Mouse (Mus musculus): Measurements from ENCODE around the gene Gm11937. TPM values are rescaled to one million over a fixed set of nuclear protein-coding genes. Genes with fewer than 3 reads are reported as not detected.

Gene Gm11937
- polyA plus RNA-seq, 1 experiment from 2014 or later = not detected

GRCm38 (mm10) chr11:99640926-99641325, 30.9 kb upstream of the Gm11937 start:
- no peak overlapping the region for H3K4me2 ChIP-seq (ENCODE audit: low read length)
- no peak overlapping the region for H3K27ac ChIP-seq (replicated peaks in 1 of 2; ENCODE audit: control insufficient read depth in 1 of 2, insufficient read depth in 1 of 2, low read depth in 2 of 2, low read length in 2 of 2)
- no peak for ATAC-seq (ENCODE audit: insufficient number of reproducible peaks, insufficient read depth, low FRiP score, low read depth)
- WGBS = 31% methylated on average over 1 of the region's 1 CpGs
- no peaks in the 10 kb centered on the region for H3K27me3 ChIP-seq (ENCODE audit: control insufficient read depth, insufficient read depth, low read length)
- H3K9me3 ChIP-seq (ENCODE audit: control insufficient read depth, low read length) = no peaks in the 10 kb centered on the region
- no peaks in the 10 kb centered on the region for H3K4me1 ChIP-seq (ENCODE audit: control insufficient read depth in 2 of 2, insufficient read depth in 2 of 2, low read length in 2 of 2)
- H3K36me3 ChIP-seq (ENCODE audit: control insufficient read depth, insufficient read depth, low read length) = no peaks in the 10 kb centered on the region
- H3K9ac ChIP-seq (ENCODE audit: low read length) = no peak overlapping the region
- H3K4me3 ChIP-seq (ENCODE audit: control insufficient read depth in 1 of 2, insufficient read depth in 1 of 2, low read depth in 1 of 2, low read length in 2 of 2) = no peak overlapping the region

DNA sequence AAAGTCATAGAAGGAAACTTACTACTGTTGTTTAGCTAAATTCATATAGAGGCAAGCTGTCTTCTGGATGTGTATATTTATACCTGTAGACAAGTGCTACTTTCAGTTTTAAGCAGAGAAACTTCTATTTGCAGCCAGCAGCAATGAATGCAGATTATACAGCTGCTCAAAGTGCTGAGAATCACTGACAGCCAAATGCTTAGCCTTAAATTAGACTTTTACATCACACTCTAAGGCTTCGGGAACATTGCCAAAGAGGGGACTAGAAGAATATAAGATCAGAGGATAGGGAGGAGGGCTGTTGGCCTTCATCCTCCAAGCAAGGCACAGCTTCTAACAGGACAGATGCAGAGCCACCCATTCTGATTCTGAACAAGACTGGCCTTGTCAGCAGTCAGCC, 27.1 kb upstream of the Gm11937 start:
- ATAC-seq (ENCODE audit: insufficient number of reproducible peaks, insufficient read depth, low FRiP score, low read depth) = no peak
- H3K36me3 ChIP-seq (ENCODE audit: control insufficient read depth, insufficient read depth, low read length) = no peaks in the 10 kb centered on the region
- H3K9me3 ChIP-seq (ENCODE audit: control insufficient read depth, low read length) = no peaks in the 10 kb centered on the region
- no peaks in the 10 kb centered on the region for H3K27me3 ChIP-seq (ENCODE audit: control insufficient read depth, insufficient read depth, low read length)
- no peaks in the 10 kb centered on the region for H3K4me1 ChIP-seq (ENCODE audit: control insufficient read depth in 2 of 2, insufficient read depth in 2 of 2, low read length in 2 of 2)
- no peak overlapping the region for H3K9ac ChIP-seq (ENCODE audit: low read length)
- no peak overlapping the region for H3K4me2 ChIP-seq (ENCODE audit: low read length)
- WGBS = 44% methylated on average over 1 of the region's 1 CpGs
- H3K27ac ChIP-seq (replicated peaks in 1 of 2; ENCODE audit: control insufficient read depth in 1 of 2, insufficient read depth in 1 of 2, low read depth in 2 of 2, low read length in 2 of 2) = no peak overlapping the region
- H3K4me3 ChIP-seq (ENCODE audit: control insufficient read depth in 1 of 2, insufficient read depth in 1 of 2, low read depth in 1 of 2, low read length in 2 of 2) = no peak overlapping the region

DNA sequence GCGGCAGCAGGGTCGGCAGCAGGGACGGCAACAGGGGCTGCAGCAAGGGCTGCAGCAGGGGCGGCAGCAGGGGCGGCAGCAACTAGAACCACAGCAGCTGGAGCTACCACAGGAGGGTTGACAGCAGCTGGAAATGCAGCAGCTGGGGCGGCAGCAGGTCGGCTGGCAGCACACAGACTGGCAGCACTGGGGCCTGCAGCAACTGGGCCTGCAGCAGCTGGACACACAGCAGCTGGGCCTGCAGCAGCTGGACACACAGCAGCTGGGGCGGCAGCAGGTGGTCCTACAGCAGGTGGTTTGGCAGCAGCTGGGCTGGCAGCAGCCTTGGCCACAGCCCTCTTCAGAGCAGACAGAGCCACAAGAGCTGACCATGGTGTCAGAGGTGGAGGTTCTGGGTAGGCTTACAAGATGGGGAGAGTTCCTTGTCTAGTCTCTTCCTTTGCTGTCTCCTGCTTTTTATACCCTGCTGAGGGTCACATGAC, 24.7 kb upstream of the Gm11937 start, which contains the start of gene Krtap4-2:
TSS of gene Krtap4-2 (minus strand) at position 432 of the 482 bp plus-strand sequence.
- no peak within 1 kb of the TSS for H3K4me2 ChIP-seq (ENCODE audit: low read length)
- no peaks in the 10 kb centered on the region for H3K36me3 ChIP-seq (ENCODE audit: control insufficient read depth, insufficient read depth, low read length)
- no peaks in the 10 kb centered on the region for H3K4me1 ChIP-seq (ENCODE audit: control insufficient read depth in 2 of 2, insufficient read depth in 2 of 2, low read length in 2 of 2)
- H3K9me3 ChIP-seq (ENCODE audit: control insufficient read depth, low read length) = no peaks in the 10 kb centered on the region
- no peak within 1 kb of the TSS for H3K9ac ChIP-seq (ENCODE audit: low read length)
- H3K4me3 ChIP-seq (ENCODE audit: control insufficient read depth in 1 of 2, insufficient read depth in 1 of 2, low read depth in 1 of 2, low read length in 2 of 2) = no peak within 1 kb of the TSS
- ATAC-seq (ENCODE audit: insufficient number of reproducible peaks, insufficient read depth, low FRiP score, low read depth) = no peak
- 30% methylated on average over 8 of the region's 8 CpGs for WGBS
- H3K27ac ChIP-seq (replicated peaks in 1 of 2; ENCODE audit: control insufficient read depth in 1 of 2, insufficient read depth in 1 of 2, low read depth in 2 of 2, low read length in 2 of 2) = no peak within 1 kb of the TSS
- H3K27me3 ChIP-seq (ENCODE audit: control insufficient read depth, insufficient read depth, low read length) = no peaks in the 10 kb centered on the region

DNA sequence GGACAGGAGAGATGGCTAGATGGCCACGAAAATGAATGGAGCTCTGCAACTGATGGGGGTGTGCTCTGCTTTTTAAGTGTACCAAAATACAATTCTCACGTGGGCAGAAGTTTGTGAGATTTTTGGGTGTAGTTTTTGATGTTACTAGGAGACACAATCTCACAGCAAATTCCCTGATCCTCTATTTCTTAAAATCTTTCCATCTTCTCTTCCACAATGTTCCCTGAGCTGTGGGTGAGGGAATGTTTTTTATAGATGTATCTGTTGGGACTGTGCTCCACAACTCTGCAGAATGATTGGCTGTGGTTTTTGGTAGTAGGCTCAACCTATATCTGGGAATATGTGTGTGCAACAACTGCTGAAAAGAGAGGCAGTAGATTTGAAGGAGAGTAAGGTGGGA, 23.3 kb upstream of the Gm11937 start:
- Histone ChIP-seq H3K9ac (ENCODE audit: low read length) (no peak overlapping the region), H3K4me2 (ENCODE audit: low read length) (no peak overlapping the region), H3K27ac (replicated peaks in 1 of 2; ENCODE audit: control insufficient read depth in 1 of 2, insufficient read depth in 1 of 2, low read depth in 2 of 2, low read length in 2 of 2) (no peak overlapping the region), H3K4me3 (ENCODE audit: control insufficient read depth in 1 of 2, insufficient read depth in 1 of 2, low read depth in 1 of 2, low read length in 2 of 2) (no peak overlapping the region), H3K36me3 (ENCODE audit: control insufficient read depth, insufficient read depth, low read length) (no peaks in the 10 kb centered on the region), H3K4me1 (ENCODE audit: control insufficient read depth in 2 of 2, insufficient read depth in 2 of 2, low read length in 2 of 2) (no peaks in the 10 kb centered on the region), H3K27me3 (ENCODE audit: control insufficient read depth, insufficient read depth, low read length) (no peaks in the 10 kb centered on the region), H3K9me3 (ENCODE audit: control insufficient read depth, low read length) (no peaks in the 10 kb centered on the region)
- ATAC-seq (ENCODE audit: insufficient number of reproducible peaks, insufficient read depth, low FRiP score, low read depth) = no peak
- 73% methylated on average over 2 of the region's 2 CpGs for WGBS

- no peaks in the 10 kb centered on the region for H3K36me3 ChIP-seq (ENCODE audit: control insufficient read depth, insufficient read depth, low read length)
- WGBS = 61% methylated on average over 3 of the region's 3 CpGs
Measured at GRCm38 (mm10) chr11:99630890-99631289, 20.9 kb upstream of the Gm11937 start.

DNA sequence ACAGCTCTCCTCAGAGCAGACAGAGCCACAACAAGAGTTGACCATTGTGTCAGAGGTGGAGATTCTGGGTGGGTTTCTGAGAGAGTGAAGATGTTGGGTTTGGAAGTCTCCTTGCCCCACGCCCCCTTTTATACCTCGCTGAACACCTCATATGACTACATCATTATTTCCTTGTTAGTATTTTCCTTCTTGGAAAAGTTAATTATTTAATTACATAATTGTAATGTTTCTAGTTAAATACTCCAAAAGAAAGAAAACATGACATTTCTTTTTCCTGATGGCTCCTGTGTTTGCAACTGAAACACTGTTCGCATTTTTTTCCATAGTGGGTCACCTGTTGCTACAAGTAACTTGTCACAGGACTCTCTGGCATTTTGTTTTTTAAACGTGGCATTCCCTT, 18.1 kb upstream of the Gm11937 start, which contains the start of gene Krtap4-1:
TSS of gene Krtap4-1 (minus strand) at position 101 of the 400 bp plus-strand sequence.
- Histone ChIP-seq H3K4me3 (ENCODE audit: control insufficient read depth in 1 of 2, insufficient read depth in 1 of 2, low read depth in 1 of 2, low read length in 2 of 2) (no peak within 1 kb of the TSS), H3K27me3 (ENCODE audit: control insufficient read depth, insufficient read depth, low read length) (no peaks in the 10 kb centered on the region), H3K4me1 (ENCODE audit: control insufficient read depth in 2 of 2, insufficient read depth in 2 of 2, low read length in 2 of 2) (no peaks in the 10 kb centered on the region), H3K9me3 (ENCODE audit: control insufficient read depth, low read length) (no peaks in the 10 kb centered on the region), H3K36me3 (ENCODE audit: control insufficient read depth, insufficient read depth, low read length) (no peaks in the 10 kb centered on the region), H3K4me2 (ENCODE audit: low read length) (no peak within 1 kb of the TSS), H3K27ac (replicated peaks in 1 of 2; ENCODE audit: control insufficient read depth in 1 of 2, insufficient read depth in 1 of 2, low read depth in 2 of 2, low read length in 2 of 2) (no peak within 1 kb of the TSS), H3K9ac (ENCODE audit: low read length) (no peak within 1 kb of the TSS)
- WGBS = 69% methylated on average over 4 of the region's 4 CpGs
- ATAC-seq (ENCODE audit: insufficient number of reproducible peaks, insufficient read depth, low FRiP score, low read depth) = no peak

More at GRCm38 (mm10) chr11:99630890-99631289, 20.9 kb upstream of the Gm11937 start:
- Histone ChIP-seq H3K27ac (replicated peaks in 1 of 2; ENCODE audit: control insufficient read depth in 1 of 2, insufficient read depth in 1 of 2, low read depth in 2 of 2, low read length in 2 of 2) (no peak overlapping the region), H3K4me1 (ENCODE audit: control insufficient read depth in 2 of 2, insufficient read depth in 2 of 2, low read length in 2 of 2) (no peaks in the 10 kb centered on the region), H3K9ac (ENCODE audit: low read length) (no peak overlapping the region), H3K27me3 (ENCODE audit: control insufficient read depth, insufficient read depth, low read length) (no peaks in the 10 kb centered on the region), H3K9me3 (ENCODE audit: control insufficient read depth, low read length) (no peaks in the 10 kb centered on the region), H3K4me2 (ENCODE audit: low read length) (no peak overlapping the region), H3K4me3 (ENCODE audit: control insufficient read depth in 1 of 2, insufficient read depth in 1 of 2, low read depth in 1 of 2, low read length in 2 of 2) (no peak overlapping the region)
- ATAC-seq (ENCODE audit: insufficient number of reproducible peaks, insufficient read depth, low FRiP score, low read depth) = no peak

DNA sequence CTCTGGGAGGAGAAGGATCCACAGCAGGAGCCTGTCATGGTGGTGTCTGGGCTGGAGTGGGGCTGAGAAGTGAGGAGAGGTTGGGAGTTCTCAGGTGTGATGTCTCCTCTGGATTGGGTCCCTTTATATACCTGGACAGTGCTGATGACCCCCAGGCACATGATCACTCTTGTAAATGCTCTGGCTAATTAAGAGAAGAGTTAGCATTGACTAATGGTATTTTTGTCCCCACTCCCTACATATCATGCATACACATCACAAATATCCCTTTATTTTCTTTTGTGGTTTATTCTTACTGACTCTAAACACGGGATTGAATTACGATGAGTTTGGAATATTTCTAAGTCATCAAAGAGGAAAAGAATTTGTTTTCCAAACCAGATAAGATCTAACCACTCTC, 10.3 kb upstream of the Gm11937 start, which contains the start of gene Gm11562:
TSS of gene Gm11562 (minus strand) at position 101 of the 400 bp plus-strand sequence.
- 77% methylated on average over 2 of the region's 2 CpGs for WGBS
- no peak for ATAC-seq (ENCODE audit: insufficient number of reproducible peaks, insufficient read depth, low FRiP score, low read depth)
- no peak within 1 kb of the TSS for H3K4me3 ChIP-seq (ENCODE audit: control insufficient read depth in 1 of 2, insufficient read depth in 1 of 2, low read depth in 1 of 2, low read length in 2 of 2)

GRCm38 (mm10) chr11:99614796-99615363, 4.9 kb upstream of the Gm11937 start, which contains the start of gene Krtap2-4:
TSS of gene Krtap2-4 (minus strand) at chr11:99614846.
- no peaks in the 10 kb centered on the region for H3K9me3 ChIP-seq (ENCODE audit: control insufficient read depth, low read length)
- no peak within 1 kb of the TSS for H3K4me2 ChIP-seq (ENCODE audit: low read length)
- no peaks in the 10 kb centered on the region for H3K27me3 ChIP-seq (ENCODE audit: control insufficient read depth, insufficient read depth, low read length)
- ATAC-seq (ENCODE audit: insufficient number of reproducible peaks, insufficient read depth, low FRiP score, low read depth) = no peak
- WGBS = 64% methylated on average over 3 of the region's 3 CpGs
- H3K4me3 ChIP-seq (ENCODE audit: control insufficient read depth in 1 of 2, insufficient read depth in 1 of 2, low read depth in 1 of 2, low read length in 2 of 2) = no peak within 1 kb of the TSS
- H3K36me3 ChIP-seq (ENCODE audit: control insufficient read depth, insufficient read depth, low read length) = no peaks in the 10 kb centered on the region
- H3K4me1 ChIP-seq (ENCODE audit: control insufficient read depth in 2 of 2, insufficient read depth in 2 of 2, low read length in 2 of 2) = no peaks in the 10 kb centered on the region
- H3K9ac ChIP-seq (ENCODE audit: low read length) = no peak within 1 kb of the TSS
- H3K27ac ChIP-seq (replicated peaks in 1 of 2; ENCODE audit: control insufficient read depth in 1 of 2, insufficient read depth in 1 of 2, low read depth in 2 of 2, low read length in 2 of 2) = no peak within 1 kb of the TSS

More for the DNA sequence above, 10.3 kb upstream of the Gm11937 start, which contains the start of gene Gm11562:
- H3K9ac ChIP-seq (ENCODE audit: low read length) = no peak within 1 kb of the TSS
- no peaks in the 10 kb centered on the region for H3K36me3 ChIP-seq (ENCODE audit: control insufficient read depth, insufficient read depth, low read length)
- H3K27ac ChIP-seq (replicated peaks in 1 of 2; ENCODE audit: control insufficient read depth in 1 of 2, insufficient read depth in 1 of 2, low read depth in 2 of 2, low read length in 2 of 2) = no peak within 1 kb of the TSS
- H3K4me2 ChIP-seq (ENCODE audit: low read length) = no peak within 1 kb of the TSS
- H3K27me3 ChIP-seq (ENCODE audit: control insufficient read depth, insufficient read depth, low read length) = no peaks in the 10 kb centered on the region
- H3K4me1 ChIP-seq (ENCODE audit: control insufficient read depth in 2 of 2, insufficient read depth in 2 of 2, low read length in 2 of 2) = no peaks in the 10 kb centered on the region
- H3K9me3 ChIP-seq (ENCODE audit: control insufficient read depth, low read length) = no peaks in the 10 kb centered on the region

Measured in heart, embryonic 14.5 days (tissue).